In genomic region chr8:10458151-10458649, GRCm38 (mm10) we compare ENCODE assay signal across 12 mouse cellular contexts.
"Had no signal": no experiment of that assay in that cellular context is flagged by ENCODE, and none has a peak within 500 bp of the region (broad histone marks: within the 10 kb centered on the region; RNA-seq: fewer than 3 reads in every experiment).

No protein-coding gene starts in this region.

- H3K9ac ChIP-seq: liver, embryonic 14.5 days; midbrain, embryonic 12.5 days; neural tube, embryonic 12.5 days had no signal

- H3K36me3 ChIP-seq: midbrain, embryonic 12.5 days; neural tube, embryonic 12.5 days had no signal

- DNase-seq: kidney, adult 8-10 months; kidney, postnatal 25 days; layer of hippocampus, postnatal 36 days; lung, adult 18-20 months; right cerebral cortex, postnatal 25 days; thymus, postnatal 4 days had no signal

- H3K4me3 ChIP-seq: midbrain, embryonic 12.5 days; myocyte; neural tube, embryonic 12.5 days had no signal

- H3K4me2 ChIP-seq: midbrain, embryonic 12.5 days; neural tube, embryonic 12.5 days had no signal

- H3K27ac ChIP-seq: liver, embryonic 14.5 days; midbrain, embryonic 12.5 days; neural tube, embryonic 12.5 days; stomach, postnatal 0 days had no signal

- H3K4me1 ChIP-seq: neural tube, embryonic 12.5 days had no signal

- H3K9me3 ChIP-seq: midbrain, embryonic 12.5 days; neural tube, embryonic 12.5 days had no signal

- H3K27me3 ChIP-seq: midbrain, embryonic 12.5 days; neural tube, embryonic 12.5 days had no signal

- ATAC-seq: intestine, postnatal 0 days had no signal
